Mouse (Mus musculus): ENCODE measurements at regions not wholly inside any gene's neighbourhood (a gene's known extent, or its start where the extent isn't known, plus 50 kb on each side); places are given as distances from the start of the nearest gene placed in this dataset.

GRCm38 (mm10) chr5:64600392-64600791 lies 202.8 kb upstream of the Klf3 start:
- Histone ChIP-seq H3K79me2 (ENCODE audit: control insufficient read depth, insufficient read depth) (no peaks in the 10 kb centered on the region), H3ac (ENCODE audit: control insufficient read depth, insufficient read length, low read depth) (no peak overlapping the region), H3K79me3 (ENCODE audit: low read depth) (no peaks in the 10 kb centered on the region), H3K4me3 (ENCODE audit: insufficient read depth, poor library complexity, severe bottlenecking) (no peak overlapping the region), H3K27me3 (ENCODE audit: control insufficient read depth, insufficient read depth, insufficient read length) (no peaks in the 10 kb centered on the region), H3K36me3 (ENCODE audit: control insufficient read depth, insufficient read depth) (no peaks in the 10 kb centered on the region)
- TF ChIP-seq FOSL1 (IDR thresholded peaks at IDR 0.05; ENCODE audit: insufficient read depth, low read length, poor library complexity, severe bottlenecking) (no peak), MAX (IDR thresholded peaks at IDR 0.05) (no peak), USF1 (IDR thresholded peaks at IDR 0.05; ENCODE audit: low read depth) (no peak), CEBPB (IDR thresholded peaks at IDR 0.05; ENCODE audit: low read depth) (no peak), MYOG (IDR thresholded peaks at IDR 0.05; ENCODE audit: control insufficient read depth, extremely low read depth, insufficient read length) (no peak), MYOD1 (IDR thresholded peaks at IDR 0.05; ENCODE audit: control insufficient read depth, insufficient read length, low read depth) (no peak), CTCF (IDR thresholded peaks at IDR 0.05; ENCODE audit: control insufficient read depth, insufficient read depth, insufficient read length) (no peak)

GRCm38 (mm10) chr5:64600811-64601210 lies 202.4 kb upstream of the Klf3 start:
- TF ChIP-seq MYOG (IDR thresholded peaks at IDR 0.05; ENCODE audit: control insufficient read depth, extremely low read depth, insufficient read length) (no peak), USF1 (IDR thresholded peaks at IDR 0.05; ENCODE audit: low read depth) (no peak)
- Histone ChIP-seq H3ac (ENCODE audit: control insufficient read depth, insufficient read length, low read depth) (no peak overlapping the region), H3K27me3 (ENCODE audit: control insufficient read depth, insufficient read depth, insufficient read length) (no peaks in the 10 kb centered on the region), H3K36me3 (ENCODE audit: control insufficient read depth, insufficient read depth) (no peaks in the 10 kb centered on the region), H3K79me3 (ENCODE audit: low read depth) (no peaks in the 10 kb centered on the region), H3K4me3 (ENCODE audit: insufficient read depth, poor library complexity, severe bottlenecking) (no peak overlapping the region), H3K79me2 (ENCODE audit: control insufficient read depth, insufficient read depth) (no peaks in the 10 kb centered on the region)

GRCm38 (mm10) chr5:64601285-64601684 lies 201.9 kb upstream of the Klf3 start:
- no peak for TF ChIP-seq CEBPB (IDR thresholded peaks at IDR 0.05; ENCODE audit: low read depth)
- no peak for TF ChIP-seq MYOD1 (IDR thresholded peaks at IDR 0.05; ENCODE audit: control insufficient read depth, insufficient read length, low read depth)
- no peak for TF ChIP-seq FOSL1 (IDR thresholded peaks at IDR 0.05; ENCODE audit: insufficient read depth, low read length, poor library complexity, severe bottlenecking)
- no peak for TF ChIP-seq MAX (IDR thresholded peaks at IDR 0.05)
- no peak for TF ChIP-seq MYOG (IDR thresholded peaks at IDR 0.05; ENCODE audit: control insufficient read depth, extremely low read depth, insufficient read length)
- TF ChIP-seq CTCF (IDR thresholded peaks at IDR 0.05; ENCODE audit: control insufficient read depth, insufficient read depth, insufficient read length): no peak
- H3ac ChIP-seq (ENCODE audit: control insufficient read depth, insufficient read length, low read depth): no peak overlapping the region
- no peaks in the 10 kb centered on the region for H3K79me3 ChIP-seq (ENCODE audit: low read depth)
- no peak overlapping the region for H3K4me3 ChIP-seq (ENCODE audit: insufficient read depth, poor library complexity, severe bottlenecking)
- no peaks in the 10 kb centered on the region for H3K36me3 ChIP-seq (ENCODE audit: control insufficient read depth, insufficient read depth)
- H3K27me3 ChIP-seq (ENCODE audit: control insufficient read depth, insufficient read depth, insufficient read length): no peaks in the 10 kb centered on the region
- no peaks in the 10 kb centered on the region for H3K79me2 ChIP-seq (ENCODE audit: control insufficient read depth, insufficient read depth)

- H3ac ChIP-seq (ENCODE audit: control insufficient read depth, insufficient read length, low read depth): no peak overlapping the region
Observed at GRCm38 (mm10) chr5:64601832-64602231, 201.4 kb upstream of the Klf3 start.

GRCm38 (mm10) chr5:64602356-64602936 lies 200.7 kb upstream of the Klf3 start:
- Histone ChIP-seq H3K4me3 (ENCODE audit: insufficient read depth, poor library complexity, severe bottlenecking) (no peak overlapping the region), H3K79me3 (ENCODE audit: low read depth) (no peaks in the 10 kb centered on the region), H3K27me3 (ENCODE audit: control insufficient read depth, insufficient read depth, insufficient read length) (no peaks in the 10 kb centered on the region), H3K79me2 (ENCODE audit: control insufficient read depth, insufficient read depth) (no peaks in the 10 kb centered on the region), H3K36me3 (ENCODE audit: control insufficient read depth, insufficient read depth) (no peaks in the 10 kb centered on the region), H3ac (ENCODE audit: control insufficient read depth, insufficient read length, low read depth) (no peak overlapping the region)
- TF ChIP-seq MYOD1 (IDR thresholded peaks at IDR 0.05; ENCODE audit: control insufficient read depth, insufficient read length, low read depth): no peak
- TF ChIP-seq USF1 (IDR thresholded peaks at IDR 0.05; ENCODE audit: low read depth): no peak
- no peak for TF ChIP-seq MYOG (IDR thresholded peaks at IDR 0.05; ENCODE audit: control insufficient read depth, extremely low read depth, insufficient read length)
- no peak for TF ChIP-seq CEBPB (IDR thresholded peaks at IDR 0.05; ENCODE audit: low read depth)
- TF ChIP-seq FOSL1 (IDR thresholded peaks at IDR 0.05; ENCODE audit: insufficient read depth, low read length, poor library complexity, severe bottlenecking): no peak
- TF ChIP-seq CTCF (IDR thresholded peaks at IDR 0.05; ENCODE audit: control insufficient read depth, insufficient read depth, insufficient read length): no peak
- TF ChIP-seq MAX (IDR thresholded peaks at IDR 0.05): no peak

More at GRCm38 (mm10) chr5:64601832-64602231, 201.4 kb upstream of the Klf3 start:
- H3K79me2 ChIP-seq (ENCODE audit: control insufficient read depth, insufficient read depth): no peaks in the 10 kb centered on the region
- no peaks in the 10 kb centered on the region for H3K36me3 ChIP-seq (ENCODE audit: control insufficient read depth, insufficient read depth)
- H3K79me3 ChIP-seq (ENCODE audit: low read depth): no peaks in the 10 kb centered on the region
- no peak overlapping the region for H3K4me3 ChIP-seq (ENCODE audit: insufficient read depth, poor library complexity, severe bottlenecking)
- no peaks in the 10 kb centered on the region for H3K27me3 ChIP-seq (ENCODE audit: control insufficient read depth, insufficient read depth, insufficient read length)
- no peak for TF ChIP-seq USF1 (IDR thresholded peaks at IDR 0.05; ENCODE audit: low read depth)
- TF ChIP-seq CEBPB (IDR thresholded peaks at IDR 0.05; ENCODE audit: low read depth): no peak
- no peak for TF ChIP-seq MYOD1 (IDR thresholded peaks at IDR 0.05; ENCODE audit: control insufficient read depth, insufficient read length, low read depth)
- TF ChIP-seq FOSL1 (IDR thresholded peaks at IDR 0.05; ENCODE audit: insufficient read depth, low read length, poor library complexity, severe bottlenecking): no peak
- no peak for TF ChIP-seq MAX (IDR thresholded peaks at IDR 0.05)
- TF ChIP-seq CTCF (IDR thresholded peaks at IDR 0.05; ENCODE audit: control insufficient read depth, insufficient read depth, insufficient read length): no peak
- TF ChIP-seq MYOG (IDR thresholded peaks at IDR 0.05; ENCODE audit: control insufficient read depth, extremely low read depth, insufficient read length): no peak
